Mouse (Mus musculus): ENCODE measurements around the gene Prtn3.
A peak's percentile ranks its signal among the peaks of the same experiment; 100 is the strongest.

Prtn3 gene

GRCm38 (mm10) chr10:79874290-79874862 is at the start of gene Prtn3, which contains the start of gene Plppr3:
TSS of gene Prtn3 (plus strand) at chr10:79874476.
TSS of gene Plppr3 (minus strand) at chr10:79874634.
- no peak for DNase-seq (ENCODE audit: low read depth, low spot score)

- no peak for DNase-seq (ENCODE audit: low read depth, low spot score)
These were observed 42.7 kb upstream of the Prtn3 start for GRCm38 (mm10) chr10:79831583-79831982.

GRCm38 (mm10) chr10:79832026-79832785 is 42.1 kb upstream of the Prtn3 start:
- DNase-seq (ENCODE audit: low read depth, low spot score): no peak

GRCm38 (mm10) chr10:79832786-79833181 is 41.5 kb upstream of the Prtn3 start:
- no peak for DNase-seq (ENCODE audit: low read depth, low spot score)

- peak; percentile 51 for DNase-seq (ENCODE audit: low read depth, low spot score)
These were observed 39.4 kb upstream of the Prtn3 start for GRCm38 (mm10) chr10:79834769-79835398.

GRCm38 (mm10) chr10:79836918-79837317 is 37.4 kb upstream of the Prtn3 start:
- DNase-seq (ENCODE audit: low read depth, low spot score): no peak

- DNase-seq (ENCODE audit: low read depth, low spot score): no peak
These were observed 36.1 kb upstream of the Prtn3 start for GRCm38 (mm10) chr10:79838151-79838550.

GRCm38 (mm10) chr10:79840091-79840490 is 34.2 kb upstream of the Prtn3 start:
- no peak for DNase-seq (ENCODE audit: low read depth, low spot score)

- no peak for DNase-seq (ENCODE audit: low read depth, low spot score)
These were observed 33.4 kb upstream of the Prtn3 start for GRCm38 (mm10) chr10:79840644-79841551.

GRCm38 (mm10) chr10:79842322-79842721 is 32.0 kb upstream of the Prtn3 start:
- no peak for DNase-seq (ENCODE audit: low read depth, low spot score)

GRCm38 (mm10) chr10:79843476-79843875 is 30.8 kb upstream of the Prtn3 start:
- no peak for DNase-seq (ENCODE audit: low read depth, low spot score)

- no peak for DNase-seq (ENCODE audit: low read depth, low spot score)
These were observed 27.7 kb upstream of the Prtn3 start for GRCm38 (mm10) chr10:79846553-79846952.

GRCm38 (mm10) chr10:79849941-79850628 is 24.2 kb upstream of the Prtn3 start:
- DNase-seq (ENCODE audit: low read depth, low spot score): no peak

- DNase-seq (ENCODE audit: low read depth, low spot score): no peak
These were observed 22.6 kb upstream of the Prtn3 start for GRCm38 (mm10) chr10:79851653-79852052.

GRCm38 (mm10) chr10:79852107-79852789 is 22.0 kb upstream of the Prtn3 start:
- no peak for DNase-seq (ENCODE audit: low read depth, low spot score)

- no peak for DNase-seq (ENCODE audit: low read depth, low spot score)
These were observed 21.4 kb upstream of the Prtn3 start for GRCm38 (mm10) chr10:79852827-79853226.

- DNase-seq (ENCODE audit: low read depth, low spot score): no peak
These were observed 20.9 kb upstream of the Prtn3 start for GRCm38 (mm10) chr10:79853392-79853791.

GRCm38 (mm10) chr10:79853860-79854795 is 20.1 kb upstream of the Prtn3 start, which contains the start of gene Ptbp1:
TSS of gene Ptbp1 (plus strand) at chr10:79854427.
- DNase-seq (ENCODE audit: low read depth, low spot score): peak; percentile 100

- DNase-seq (ENCODE audit: low read depth, low spot score): peak; percentile 40
These were observed 19.3 kb upstream of the Prtn3 start for GRCm38 (mm10) chr10:79854801-79855541.

Measured in retina, adult 2 months (tissue).